Mouse (Mus musculus): Measurements from ENCODE around the gene Nbas.

DNA sequence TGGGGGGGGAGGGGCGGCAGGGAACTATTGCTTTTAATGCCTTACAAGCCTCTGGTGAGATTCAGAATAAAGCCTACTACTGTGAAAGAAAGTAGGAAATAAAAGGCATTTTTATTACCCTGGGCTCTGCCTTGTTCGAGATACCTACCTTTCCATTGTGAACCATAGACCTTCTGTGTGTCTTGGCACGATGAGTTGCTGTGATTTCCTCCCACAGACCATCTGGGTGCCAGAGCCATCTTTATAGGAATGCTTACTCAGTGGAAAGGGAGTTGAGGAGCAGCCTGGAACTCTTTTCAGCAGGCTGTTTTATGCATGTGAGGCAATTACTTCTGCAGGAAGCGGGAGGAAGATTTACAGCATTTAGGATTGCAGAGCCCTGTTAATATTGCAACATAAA is 329.6 kb downstream of the Nbas start:
- TF ChIP-seq CTCF (IDR thresholded peaks at IDR 0.05; ENCODE audit: control insufficient read depth, insufficient read depth, insufficient read length), result no peak
- no peak for TF ChIP-seq USF1 (IDR thresholded peaks at IDR 0.05; ENCODE audit: low read depth)
- TF ChIP-seq MAX (IDR thresholded peaks at IDR 0.05), result no peak
- TF ChIP-seq MYOG (IDR thresholded peaks at IDR 0.05; ENCODE audit: control insufficient read depth, extremely low read depth, insufficient read length), result no peak
- no peak for TF ChIP-seq FOSL1 (IDR thresholded peaks at IDR 0.05; ENCODE audit: insufficient read depth, low read length, poor library complexity, severe bottlenecking)

Data from C2C12 (cell line).